ENCODE assay signal across 8 mouse cellular contexts in genomic region chr11:87592354-87592695, GRCm38 (mm10). TPM values are rescaled to one million over a fixed set of nuclear protein-coding genes. Genes with fewer than 3 reads are reported as not detected.
DNase-seq lines count a peak whose midpoint lies in the region; ATAC-seq and TF ChIP-seq lines count a peak whose summit lies in the region.

No protein-coding gene starts in this region.

- under 1% methylated on average over 14 of the region's 15 CpGs for WGBS in spleen, adult 2 months
- under 1% methylated on average over 15 of the region's 15 CpGs for WGBS in forebrain, embryonic 12.5 days
- under 1% methylated on average over 15 of the region's 15 CpGs for WGBS in liver, embryonic 12.5 days (ENCODE audit: insufficient replicate concordance)
- WGBS in stomach, embryonic 16.5 days, result under 1% methylated on average over 14 of the region's 15 CpGs

- no peak for ATAC-seq in forebrain, embryonic 12.5 days (ENCODE audit: low FRiP score)
- no peak for ATAC-seq in liver, embryonic 12.5 days
- ATAC-seq in stomach, embryonic 16.5 days (ENCODE audit: insufficient read depth, low FRiP score), result no peak
- ATAC-seq in CD4-positive, CD25-positive, alpha-beta regulatory T cell, adult 4 months, result no peak

- H3K4me2 ChIP-seq in forebrain, embryonic 12.5 days, result peak overlapping the region; percentile 66
- peak overlapping the region; percentile 89 for H3K4me2 ChIP-seq in liver, embryonic 12.5 days
- H3K4me2 ChIP-seq in stomach, embryonic 16.5 days (ENCODE audit: low read depth, low read length), result peak overlapping the region; percentile 78

- H3K27me3 ChIP-seq in spleen, adult 2 months (ENCODE audit: control insufficient read depth, insufficient read depth, low read length), result no peaks in the 10 kb centered on the region
- no peaks in the 10 kb centered on the region for H3K27me3 ChIP-seq in forebrain, embryonic 12.5 days
- no peaks in the 10 kb centered on the region for H3K27me3 ChIP-seq in liver, embryonic 12.5 days (replicated peaks)
- H3K27me3 ChIP-seq in stomach, embryonic 16.5 days (ENCODE audit: control insufficient read depth, insufficient read depth, low read length), result no peaks in the 10 kb centered on the region

- no peaks in the 10 kb centered on the region for H3K9me3 ChIP-seq in forebrain, embryonic 12.5 days
- H3K9me3 ChIP-seq in liver, embryonic 12.5 days (replicated peaks), result no peaks in the 10 kb centered on the region
- H3K9me3 ChIP-seq in stomach, embryonic 16.5 days (replicated peaks; ENCODE audit: control insufficient read depth, low read length), result no peaks in the 10 kb centered on the region

- H3K4me3 ChIP-seq in spleen, adult 2 months (ENCODE audit: extremely low read depth, insufficient read depth, insufficient read length), result peak overlapping the region; percentile 75
- H3K4me3 ChIP-seq in forebrain, embryonic 12.5 days (replicated peaks), result peak overlapping the region; percentile 66
- H3K4me3 ChIP-seq in liver, embryonic 12.5 days, result peak overlapping the region; percentile 76
- peak overlapping the region; percentile 78 for H3K4me3 ChIP-seq in stomach, embryonic 16.5 days (replicated peaks; ENCODE audit: low read length)

- TF ChIP-seq CTCF in spleen, adult 2 months (IDR thresholded peaks at IDR 0.05; ENCODE audit: extremely low read depth, insufficient read depth, insufficient read length, insufficient replicate concordance), result peak; percentile 12; the same call in 1 of the 2 replicates

- peaks cover 16% of the 10 kb centered on the region for H3K4me1 ChIP-seq in spleen, adult 2 months (ENCODE audit: control insufficient read depth, insufficient read depth, insufficient read length)
- H3K4me1 ChIP-seq in forebrain, embryonic 12.5 days, result peaks cover 65% of the 10 kb centered on the region
- peaks cover 65% of the 10 kb centered on the region for H3K4me1 ChIP-seq in liver, embryonic 12.5 days
- H3K4me1 ChIP-seq in stomach, embryonic 16.5 days (ENCODE audit: control insufficient read depth, insufficient read depth, low read length), result peaks cover 37% of the 10 kb centered on the region

- DNase-seq in spleen, adult 2 months (ENCODE audit: low read depth in 1 of 2, low spot score in 2 of 2), result no peak
- DNase-seq in spleen, postnatal 14 days (ENCODE audit: low spot score in 2 of 2), result no peak
- DNase-seq in adipocyte (ENCODE audit: low spot score), result no peak
- DNase-seq in cerebellum, adult 8-10 months, result no peak

- no peak for TF ChIP-seq POLR2A in spleen, adult 2 months (IDR thresholded peaks at IDR 0.05; ENCODE audit: low read depth, low read length)

- peak overlapping the region; percentile 77 for H3K9ac ChIP-seq in forebrain, embryonic 12.5 days
- peak overlapping the region; percentile 79 for H3K9ac ChIP-seq in liver, embryonic 12.5 days
- H3K9ac ChIP-seq in stomach, embryonic 16.5 days (ENCODE audit: low read length), result peak overlapping the region; percentile 90

- H3K27ac ChIP-seq in spleen, adult 2 months (ENCODE audit: insufficient read depth, low read length), result peak overlapping the region; percentile 88
- peak overlapping the region; percentile 94 for H3K27ac ChIP-seq in forebrain, embryonic 12.5 days
- H3K27ac ChIP-seq in liver, embryonic 12.5 days, result peak overlapping the region; percentile 88
- peak overlapping the region; percentile 97 for H3K27ac ChIP-seq in stomach, embryonic 16.5 days (ENCODE audit: low read length)

- H3K36me3 ChIP-seq in spleen, adult 2 months (ENCODE audit: control insufficient read depth, insufficient read depth, low read length), result peaks cover 3% of the 10 kb centered on the region; the same call in 1 of the 2 replicates
- H3K36me3 ChIP-seq in forebrain, embryonic 12.5 days (replicated peaks), result peaks cover 5% of the 10 kb centered on the region
- peaks cover 19% of the 10 kb centered on the region for H3K36me3 ChIP-seq in liver, embryonic 12.5 days
- H3K36me3 ChIP-seq in stomach, embryonic 16.5 days (ENCODE audit: control insufficient read depth, insufficient read depth, low read length), result no peaks in the 10 kb centered on the region

RNA-seq across cellular contexts. Expression of gene Mtmr4, which starts 0.4 kb away (rescaled TPM):
- 23.8 and 28.1 TPM in 2 replicates for polyA plus RNA-seq in spleen, adult 2 months (2012; rRNA removed)
- polyA plus RNA-seq in forebrain, embryonic 12.5 days (2016; fragmentation: Nextera tagmentation; extraction: Ambion mirVana), result 71.4 and 75.2 TPM in 2 replicates
- 17.5 and 19.3 TPM in 2 replicates for polyA plus RNA-seq in liver, embryonic 12.5 days (2016; fragmentation: Nextera tagmentation; extraction: Ambion mirVana)
- 27.0 and 28.6 TPM in 2 replicates for polyA plus RNA-seq in stomach, embryonic 16.5 days (2015; fragmentation: Nextera tagmentation; extraction: Ambion mirVana)
- polyA plus RNA-seq in CD4-positive, CD25-positive, alpha-beta regulatory T cell, adult 4 months (2017; shearing (Covaris generic)), result 10 to 100 TPM in 1 of 2 experiments, 1 to 10 TPM in 1; 8.8 to 22.1 TPM

RNA-seq across cellular contexts. Expression of gene Sept4, which starts 23.6 kb away (rescaled TPM):
- 25.1 and 25.7 TPM in 2 replicates for polyA plus RNA-seq in spleen, adult 2 months (2012; rRNA removed)
- 8.1 and 8.3 TPM in 2 replicates for polyA plus RNA-seq in forebrain, embryonic 12.5 days (2016; fragmentation: Nextera tagmentation; extraction: Ambion mirVana)
- 10.0 and 10.1 TPM in 2 replicates for polyA plus RNA-seq in liver, embryonic 12.5 days (2016; fragmentation: Nextera tagmentation; extraction: Ambion mirVana)
- polyA plus RNA-seq in stomach, embryonic 16.5 days (2015; fragmentation: Nextera tagmentation; extraction: Ambion mirVana), result 25.1 and 26.7 TPM in 2 replicates
- 1 to 10 TPM; 1.5 to 3.7 TPM for polyA plus RNA-seq in CD4-positive, CD25-positive, alpha-beta regulatory T cell, adult 4 months (2017; shearing (Covaris generic))

RNA-seq across cellular contexts. Expression of gene Hsf5, which starts 24.6 kb away (rescaled TPM):
- polyA plus RNA-seq in spleen, adult 2 months (2012; rRNA removed), result 0.01 TPM in 1 of 2 replicates, not detected in the other
- polyA plus RNA-seq in forebrain, embryonic 12.5 days (2016; fragmentation: Nextera tagmentation; extraction: Ambion mirVana), result 0.40 and 0.49 TPM in 2 replicates
- polyA plus RNA-seq in liver, embryonic 12.5 days (2016; fragmentation: Nextera tagmentation; extraction: Ambion mirVana), result 0.02 and 0.05 TPM in 2 replicates
- 0.10 and 0.14 TPM in 2 replicates for polyA plus RNA-seq in stomach, embryonic 16.5 days (2015; fragmentation: Nextera tagmentation; extraction: Ambion mirVana)
- under 1 TPM; 0.17 to 0.19 TPM for polyA plus RNA-seq in CD4-positive, CD25-positive, alpha-beta regulatory T cell, adult 4 months (2017; shearing (Covaris generic))

RNA-seq across cellular contexts. Expression of gene Gm11492, which starts 25.9 kb away (rescaled TPM):
- not detected in 2 replicates for polyA plus RNA-seq in spleen, adult 2 months (2012; rRNA removed)
- not detected in 2 replicates for polyA plus RNA-seq in forebrain, embryonic 12.5 days (2016; fragmentation: Nextera tagmentation; extraction: Ambion mirVana)
- not detected in 2 replicates for polyA plus RNA-seq in liver, embryonic 12.5 days (2016; fragmentation: Nextera tagmentation; extraction: Ambion mirVana)
- not detected in 2 replicates for polyA plus RNA-seq in stomach, embryonic 16.5 days (2015; fragmentation: Nextera tagmentation; extraction: Ambion mirVana)
- not detected for polyA plus RNA-seq in CD4-positive, CD25-positive, alpha-beta regulatory T cell, adult 4 months (2017; shearing (Covaris generic))
